In genomic region chr15:6030396-6030795, GRCm38 (mm10) we compare ENCODE assay signal across 25 mouse cellular contexts.
DNase-seq lines count a peak whose midpoint lies in the region; ATAC-seq and TF ChIP-seq lines count a peak whose summit lies in the region.
"Had no signal": no experiment of that assay in that cellular context is flagged by ENCODE, and none has a peak within 500 bp of the region (broad histone marks: within the 10 kb centered on the region; RNA-seq: fewer than 3 reads in every experiment).

No protein-coding gene starts in this region.

- peaks cover 2% of the 10 kb centered on the region for H3K4me1 ChIP-seq in ES-Bruce4 (ENCODE audit: control insufficient read depth, insufficient read depth, low read length)
- no peaks in the 10 kb centered on the region for H3K4me1 ChIP-seq in MEL (ENCODE audit: control insufficient read depth in 1 of 2, insufficient read depth in 2 of 2, low read length in 2 of 2)
- no peaks in the 10 kb centered on the region for H3K4me1 ChIP-seq in intestine, postnatal 0 days (replicated peaks; ENCODE audit: control insufficient read depth, insufficient read depth, low read length)
- H3K4me1 ChIP-seq: hindbrain, embryonic 12.5 days; limb, embryonic 12.5 days had no signal

- no peaks in the 10 kb centered on the region for H3K27me3 ChIP-seq in ES-Bruce4 (ENCODE audit: control insufficient read depth, insufficient read depth, low read length, poor library complexity, severe bottlenecking)
- peaks cover 0 to 3% of the 10 kb centered on the region in 2 experiments; a peak in 2 of 4 replicates for H3K27me3 ChIP-seq in MEL (ENCODE audit: control insufficient read depth in 1 of 2, insufficient read depth in 2 of 2, low read length in 2 of 2)
- H3K27me3 ChIP-seq in intestine, postnatal 0 days (replicated peaks; ENCODE audit: control insufficient read depth, insufficient read depth, low read length) = no peaks in the 10 kb centered on the region
- H3K27me3 ChIP-seq: hindbrain, embryonic 12.5 days; limb, embryonic 12.5 days had no signal

- TF ChIP-seq CTCF in ES-Bruce4 (IDR thresholded peaks at IDR 0.05; ENCODE audit: low read depth, low read length) (no peak), MEL (IDR thresholded peaks at IDR 0.05 in 2 of 3, conservative IDR thresholded peaks at IDR 0.05 in 1 of 3; ENCODE audit: control insufficient read depth in 1 of 3, insufficient read depth in 1 of 3, low read depth in 2 of 3, low read length in 3 of 3, poor library complexity in 1 of 3, severe bottlenecking in 1 of 3) (no peak)
- TF ChIP-seq CTCF in intestine, postnatal 0 days (IDR thresholded peaks at IDR 0.05; ENCODE audit: low read depth) = no peak

- peak; percentile 36 for DNase-seq in MEL (ENCODE audit: low read depth, low spot score)
- DNase-seq in testis, postnatal 14 days (ENCODE audit: low spot score) = no peak
- DNase-seq in natural killer cell, adult 2 months (ENCODE audit: low spot score in 2 of 2) = no peak
- no peak for DNase-seq in layer of hippocampus, postnatal 10 days (ENCODE audit: low spot score in 2 of 2)
- DNase-seq: adrenal gland, adult 2 months; adrenal gland, postnatal 36 days; cerebellum, adult 18-20 months; cerebellum, postnatal 10 days; kidney, adult 11 months; kidney, postnatal 14 days; lung, postnatal 36 days; midbrain, embryonic 14.5 days; right cerebral cortex, postnatal 4 days; thymus, adult 2 months; thymus, postnatal 36 days had no signal

- peaks cover 46% of the 10 kb centered on the region for H3K9me3 ChIP-seq in ES-Bruce4 (replicated peaks; ENCODE audit: control insufficient read depth, insufficient read depth, low read length, poor library complexity, severe bottlenecking)
- no peaks in the 10 kb centered on the region for H3K9me3 ChIP-seq in MEL (replicated peaks; ENCODE audit: insufficient read depth, low read length)
- no peaks in the 10 kb centered on the region for H3K9me3 ChIP-seq in intestine, postnatal 0 days (ENCODE audit: control insufficient read depth)
- H3K9me3 ChIP-seq: hindbrain, embryonic 12.5 days; limb, embryonic 12.5 days had no signal

- H3K4me3 ChIP-seq in ES-Bruce4 (ENCODE audit: low read depth, low read length) = no peak overlapping the region
- no peak overlapping the region for H3K4me3 ChIP-seq in MEL (ENCODE audit: control insufficient read depth in 1 of 2, insufficient read depth in 1 of 2, low read depth in 2 of 2, low read length in 2 of 2)
- H3K4me3 ChIP-seq in intestine, postnatal 0 days (ENCODE audit: low read depth, low read length) = no peak overlapping the region
- H3K4me3 ChIP-seq: hindbrain, embryonic 12.5 days; left cerebral cortex, adult 2 months; limb, embryonic 12.5 days had no signal

- 0 out of 2 replicates have a peak, but pooled peaks have one; percentile 43 for ATAC-seq in erythroid progenitor cell, adult 5-6 weeks (replicated peaks; ENCODE audit: low FRiP score, poor library complexity, severe bottlenecking)
- no peak for ATAC-seq in intestine, postnatal 0 days
- ATAC-seq: activated CD4-positive, CD25-positive, alpha-beta regulatory T cell, adult 4 months; forebrain, embryonic 14.5 days; hindbrain, postnatal 0 days had no signal

- 49% methylated on average over 5 of the region's 5 CpGs for WGBS in intestine, postnatal 0 days

- no peak for TF ChIP-seq EP300 in ES-Bruce4 (IDR thresholded peaks at IDR 0.05; ENCODE audit: insufficient read depth, low read depth, low read length)
- TF ChIP-seq EP300 in MEL (IDR thresholded peaks at IDR 0.05; ENCODE audit: low read depth in 1 of 2, low read length in 2 of 2) = no peak

- peaks cover 6% of the 10 kb centered on the region for H3K36me3 ChIP-seq in ES-Bruce4 (ENCODE audit: control insufficient read depth, insufficient read depth, low read length, poor library complexity, severe bottlenecking)
- H3K36me3 ChIP-seq in MEL (ENCODE audit: control insufficient read depth in 1 of 2, insufficient read depth in 2 of 2, low read length in 2 of 2) = no peaks in the 10 kb centered on the region
- no peaks in the 10 kb centered on the region for H3K36me3 ChIP-seq in intestine, postnatal 0 days (ENCODE audit: control insufficient read depth, insufficient read depth)
- H3K36me3 ChIP-seq: hindbrain, embryonic 12.5 days; limb, embryonic 12.5 days had no signal

- no peaks in the 10 kb centered on the region for H3K79me2 ChIP-seq in MEL (ENCODE audit: control insufficient read depth, insufficient read depth, low read length, poor library complexity)

- H3K4me2 ChIP-seq in intestine, postnatal 0 days (replicated peaks; ENCODE audit: low read depth) = no peak overlapping the region
- H3K4me2 ChIP-seq: hindbrain, embryonic 12.5 days; limb, embryonic 12.5 days had no signal

- H3K9ac ChIP-seq in ES-Bruce4 (ENCODE audit: low read depth, poor library complexity, severe bottlenecking) (no peak overlapping the region), MEL (ENCODE audit: control insufficient read depth, low read depth, low read length, poor library complexity, severe bottlenecking) (no peak overlapping the region)
- no peak overlapping the region for H3K9ac ChIP-seq in intestine, postnatal 0 days (ENCODE audit: low read depth, low read length)
- H3K9ac ChIP-seq: hindbrain, embryonic 12.5 days; limb, embryonic 12.5 days had no signal

- TF ChIP-seq RAD21 in MEL (IDR thresholded peaks at IDR 0.05; ENCODE audit: low read depth, low read length) = no peak

- no peak for TF ChIP-seq POLR2A in ES-Bruce4 (IDR thresholded peaks at IDR 0.05; ENCODE audit: insufficient read depth, low read length)
- TF ChIP-seq POLR2A in MEL (IDR thresholded peaks at IDR 0.05; ENCODE audit: control insufficient read depth in 1 of 2, insufficient read depth in 1 of 2, low read depth in 1 of 2, low read length in 2 of 2, poor library complexity in 1 of 2) = no peak

- peak overlapping the region; percentile 100 for H3K27ac ChIP-seq in ES-Bruce4 (ENCODE audit: insufficient read depth, low read length)
- no peak overlapping the region for H3K27ac ChIP-seq in MEL (ENCODE audit: control insufficient read depth, low read depth, low read length)
- peak overlapping the region; percentile 54 for H3K27ac ChIP-seq in intestine, postnatal 0 days (ENCODE audit: low read depth, low read length)
- H3K27ac ChIP-seq: hindbrain, embryonic 12.5 days; hindbrain, postnatal 0 days; left cerebral cortex, adult 2 months; limb, embryonic 12.5 days; stomach, postnatal 0 days had no signal

TF ChIP-seq in MEL, 35 proteins besides CTCF, POLR2A, EP300 and RAD21:
- TF ChIP-seq ZC3H11A (IDR thresholded peaks at IDR 0.05; ENCODE audit: low read depth, low read length) (no peak), E2F4 (IDR thresholded peaks at IDR 0.05; ENCODE audit: borderline replicate concordance, low read depth, low read length) (no peak), KAT2A (conservative IDR thresholded peaks at IDR 0.05; ENCODE audit: low read depth, low read length) (no peak), ELF1 (IDR thresholded peaks at IDR 0.05; ENCODE audit: low read depth, low read length) (no peak), CHD2 (IDR thresholded peaks at IDR 0.05; ENCODE audit: low read length) (no peak), ZKSCAN1 (IDR thresholded peaks at IDR 0.05; ENCODE audit: low read depth, low read length) (no peak), MXI1 (IDR thresholded peaks at IDR 0.05; ENCODE audit: low read depth, low read length) (no peak), NELFE (IDR thresholded peaks at IDR 0.05; ENCODE audit: low read depth, low read length) (no peak), POLR2AphosphoS5 (IDR thresholded peaks at IDR 0.05; ENCODE audit: borderline replicate concordance, low read depth, low read length) (no peak), SMC3 (IDR thresholded peaks at IDR 0.05; ENCODE audit: low read depth, low read length) (no peak)
